Mouse (Mus musculus): Measurements from ENCODE around the gene Slc4a4. TPM values are rescaled to one million over a fixed set of nuclear protein-coding genes. Genes with fewer than 3 reads are reported as not detected.

Slc4a4 gene
- polyA plus RNA-seq, 1 experiment = 0.04 TPM

DNA sequence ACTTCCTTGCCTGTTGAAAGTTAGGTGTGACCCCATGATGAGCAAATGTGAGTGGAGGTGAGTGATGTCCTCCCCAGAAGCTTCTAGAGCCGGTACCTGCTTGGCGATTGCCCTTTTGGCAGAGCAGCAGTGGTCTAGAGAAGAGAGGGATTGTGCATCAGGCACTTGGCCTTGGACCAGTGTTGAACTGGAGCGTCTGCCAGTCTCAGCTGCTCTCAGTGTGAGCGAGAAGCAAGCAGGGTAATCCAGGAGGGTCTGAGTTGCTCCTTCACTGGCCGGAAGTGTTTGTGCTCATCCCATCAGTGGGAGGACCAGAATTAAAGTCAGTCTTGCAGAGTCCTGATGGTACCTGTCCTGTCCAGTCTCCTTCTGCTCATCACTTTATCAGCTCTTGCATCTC is 181.5 kb downstream of the Slc4a4 start:
- Histone ChIP-seq H3K79me2 (ENCODE audit: control insufficient read depth, insufficient read depth) (no peaks in the 10 kb centered on the region), H3ac (ENCODE audit: control insufficient read depth, insufficient read length) (no peak overlapping the region), H3K4me3 (no peak overlapping the region), H3K27me3 (ENCODE audit: control insufficient read depth, insufficient read depth, insufficient read length) (no peaks in the 10 kb centered on the region), H3K4me2 (ENCODE audit: low read depth) (no peak overlapping the region), H3K36me3 (ENCODE audit: control insufficient read depth, insufficient read depth) (no peaks in the 10 kb centered on the region)
- TF ChIP-seq MAX (IDR thresholded peaks at IDR 0.05; ENCODE audit: low read depth) = no peak
- no peak for TF ChIP-seq POLR2A (IDR thresholded peaks at IDR 0.05; ENCODE audit: insufficient read length, low read depth)
- no peak for TF ChIP-seq USF1 (IDR thresholded peaks at IDR 0.05; ENCODE audit: low read depth)
- TF ChIP-seq TCF12 (IDR thresholded peaks at IDR 0.05; ENCODE audit: insufficient read depth, poor library complexity, severe bottlenecking) = no peak
- TF ChIP-seq E2F4 (IDR thresholded peaks at IDR 0.05; ENCODE audit: insufficient read depth) = no peak
- TF ChIP-seq MYOD1 (IDR thresholded peaks at IDR 0.05; ENCODE audit: control insufficient read depth in 1 of 3, insufficient read length in 2 of 3, low read depth in 2 of 3) = no peak
- TF ChIP-seq MYOG (IDR thresholded peaks at IDR 0.05; ENCODE audit: control insufficient read depth in 1 of 3, insufficient read depth in 1 of 3, insufficient read length in 2 of 3, low read depth in 2 of 3) = no peak
- TF ChIP-seq CEBPB (IDR thresholded peaks at IDR 0.05; ENCODE audit: insufficient read depth, poor library complexity, severe bottlenecking) = no peak
- TF ChIP-seq SRF (IDR thresholded peaks at IDR 0.05; ENCODE audit: control insufficient read depth, insufficient read length, low read depth) = no peak
- no peak for TF ChIP-seq TCF3 (IDR thresholded peaks at IDR 0.05; ENCODE audit: insufficient read length, low read depth)
- no peak for TF ChIP-seq REST (IDR thresholded peaks at IDR 0.05; ENCODE audit: insufficient read depth, insufficient read length)
- no peak for TF ChIP-seq POLR2AphosphoS2 (IDR thresholded peaks at IDR 0.05; ENCODE audit: insufficient read length, low read depth)

GRCm38 (mm10) chr5:89070051-89070450 is 183.4 kb downstream of the Slc4a4 start:
- Histone ChIP-seq H3ac (ENCODE audit: control insufficient read depth, insufficient read length) (no peak overlapping the region), H3K4me2 (ENCODE audit: low read depth) (no peak overlapping the region), H3K36me3 (ENCODE audit: control insufficient read depth, insufficient read depth) (no peaks in the 10 kb centered on the region), H3K4me3 (no peak overlapping the region), H3K79me2 (ENCODE audit: control insufficient read depth, insufficient read depth) (no peaks in the 10 kb centered on the region), H3K27me3 (ENCODE audit: control insufficient read depth, insufficient read depth, insufficient read length) (no peaks in the 10 kb centered on the region)
- no peak for TF ChIP-seq POLR2AphosphoS2 (IDR thresholded peaks at IDR 0.05; ENCODE audit: insufficient read length, low read depth)

DNA sequence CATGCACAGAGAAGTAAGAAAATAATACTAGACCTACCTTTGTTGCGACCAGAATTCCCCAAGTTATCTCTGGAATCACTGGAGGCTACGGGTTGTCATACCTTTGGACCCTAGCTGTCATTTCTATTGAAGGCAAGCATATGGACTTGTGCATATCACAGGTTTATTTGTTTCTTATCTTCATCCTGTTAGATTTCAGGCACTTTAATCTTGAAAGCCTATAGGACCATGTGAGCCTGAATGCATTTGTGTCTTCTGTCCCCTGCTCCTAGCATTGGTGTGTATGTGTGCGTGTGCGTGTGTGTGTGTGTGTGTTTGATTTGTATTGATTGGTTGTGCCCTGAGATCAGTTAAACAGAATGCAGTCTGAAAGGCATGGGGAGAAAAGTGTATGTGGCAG is 185.3 kb downstream of the Slc4a4 start:
- Histone ChIP-seq H3K4me2 (ENCODE audit: low read depth) (no peak overlapping the region), H3ac (ENCODE audit: control insufficient read depth, insufficient read length) (no peak overlapping the region), H3K27me3 (ENCODE audit: control insufficient read depth, insufficient read depth, insufficient read length) (no peaks in the 10 kb centered on the region), H3K79me2 (ENCODE audit: control insufficient read depth, insufficient read depth) (no peaks in the 10 kb centered on the region), H3K4me3 (no peak overlapping the region), H3K36me3 (ENCODE audit: control insufficient read depth, insufficient read depth) (no peaks in the 10 kb centered on the region)
- TF ChIP-seq SRF (IDR thresholded peaks at IDR 0.05; ENCODE audit: control insufficient read depth, insufficient read length, low read depth) = no peak
- TF ChIP-seq POLR2AphosphoS2 (IDR thresholded peaks at IDR 0.05; ENCODE audit: insufficient read length, low read depth) = no peak
- no peak for TF ChIP-seq CEBPB (IDR thresholded peaks at IDR 0.05; ENCODE audit: insufficient read depth, poor library complexity, severe bottlenecking)
- TF ChIP-seq MYOG (IDR thresholded peaks at IDR 0.05; ENCODE audit: control insufficient read depth in 1 of 3, insufficient read depth in 1 of 3, insufficient read length in 2 of 3, low read depth in 2 of 3) = no peak
- no peak for TF ChIP-seq USF1 (IDR thresholded peaks at IDR 0.05; ENCODE audit: low read depth)
- TF ChIP-seq POLR2A (IDR thresholded peaks at IDR 0.05; ENCODE audit: insufficient read length, low read depth) = no peak
- no peak for TF ChIP-seq TCF12 (IDR thresholded peaks at IDR 0.05; ENCODE audit: insufficient read depth, poor library complexity, severe bottlenecking)
- TF ChIP-seq TCF3 (IDR thresholded peaks at IDR 0.05; ENCODE audit: insufficient read length, low read depth) = no peak
- TF ChIP-seq REST (IDR thresholded peaks at IDR 0.05; ENCODE audit: insufficient read depth, insufficient read length) = no peak

DNA sequence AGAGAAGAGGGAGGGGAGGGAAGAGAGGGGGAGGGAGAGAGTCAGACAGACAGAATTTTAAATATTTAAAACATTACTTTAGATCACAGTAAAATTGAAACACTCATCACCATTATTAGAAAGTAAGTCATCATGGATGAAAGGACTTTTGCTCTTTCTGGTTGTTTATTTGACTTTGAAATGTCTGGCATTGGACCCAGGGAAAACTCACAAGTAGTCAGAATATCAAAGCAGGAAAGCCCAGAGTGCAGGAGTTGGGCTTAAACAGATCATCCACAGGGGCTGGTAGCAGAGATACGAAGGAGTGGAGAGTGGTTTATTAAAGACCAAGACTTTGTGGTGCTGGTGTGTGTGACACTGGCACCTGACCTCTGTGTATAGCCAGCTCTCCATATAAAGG is 191.1 kb downstream of the Slc4a4 start:
- Histone ChIP-seq H3K4me2 (ENCODE audit: low read depth) (no peak overlapping the region), H3ac (ENCODE audit: control insufficient read depth, insufficient read length) (no peak overlapping the region), H3K4me3 (no peak overlapping the region), H3K79me2 (ENCODE audit: control insufficient read depth, insufficient read depth) (no peaks in the 10 kb centered on the region), H3K36me3 (ENCODE audit: control insufficient read depth, insufficient read depth) (no peaks in the 10 kb centered on the region), H3K27me3 (ENCODE audit: control insufficient read depth, insufficient read depth, insufficient read length) (no peaks in the 10 kb centered on the region)
- TF ChIP-seq CEBPB (IDR thresholded peaks at IDR 0.05; ENCODE audit: insufficient read depth, poor library complexity, severe bottlenecking) (no peak), TCF12 (IDR thresholded peaks at IDR 0.05; ENCODE audit: insufficient read depth, poor library complexity, severe bottlenecking) (no peak), TCF3 (IDR thresholded peaks at IDR 0.05; ENCODE audit: insufficient read length, low read depth) (no peak), POLR2A (IDR thresholded peaks at IDR 0.05; ENCODE audit: insufficient read length, low read depth) (no peak), MYOD1 (IDR thresholded peaks at IDR 0.05; ENCODE audit: control insufficient read depth in 1 of 3, insufficient read length in 2 of 3, low read depth in 2 of 3) (no peak), POLR2AphosphoS2 (IDR thresholded peaks at IDR 0.05; ENCODE audit: insufficient read length, low read depth) (no peak), E2F4 (IDR thresholded peaks at IDR 0.05; ENCODE audit: insufficient read depth) (no peak), MYOG (IDR thresholded peaks at IDR 0.05; ENCODE audit: control insufficient read depth in 1 of 3, insufficient read depth in 1 of 3, insufficient read length in 2 of 3, low read depth in 2 of 3) (no peak), USF1 (IDR thresholded peaks at IDR 0.05; ENCODE audit: low read depth) (no peak), REST (IDR thresholded peaks at IDR 0.05; ENCODE audit: insufficient read depth, insufficient read length) (no peak), SRF (IDR thresholded peaks at IDR 0.05; ENCODE audit: control insufficient read depth, insufficient read length, low read depth) (no peak), MAX (IDR thresholded peaks at IDR 0.05; ENCODE audit: low read depth) (no peak)

DNA sequence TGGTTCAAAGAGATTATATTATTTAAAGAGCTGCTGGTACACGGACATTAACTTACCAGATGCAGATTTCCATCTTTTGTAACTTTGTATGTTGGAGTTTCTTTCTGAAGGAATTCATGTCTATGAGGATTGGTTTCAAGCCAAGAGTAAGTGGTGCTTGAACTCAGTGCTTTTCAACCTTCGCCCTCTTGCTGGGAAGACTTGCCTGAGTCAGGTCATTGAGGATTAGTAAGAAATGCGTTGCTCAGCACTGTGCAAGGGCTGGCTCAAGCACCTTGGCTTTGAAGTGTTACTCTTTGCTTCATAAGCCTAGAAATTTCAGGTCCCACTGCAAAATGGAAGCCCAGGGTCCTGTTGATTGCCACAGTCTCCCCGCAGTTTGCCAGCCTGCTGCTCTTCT is 196.9 kb downstream of the Slc4a4 start:
- H3K4me2 ChIP-seq (ENCODE audit: low read depth) = no peak overlapping the region
- TF ChIP-seq TCF3 (IDR thresholded peaks at IDR 0.05; ENCODE audit: insufficient read length, low read depth) = no peak
- no peak for TF ChIP-seq E2F4 (IDR thresholded peaks at IDR 0.05; ENCODE audit: insufficient read depth)
- TF ChIP-seq MYOG (IDR thresholded peaks at IDR 0.05; ENCODE audit: control insufficient read depth in 1 of 3, insufficient read depth in 1 of 3, insufficient read length in 2 of 3, low read depth in 2 of 3) = no peak
- H3K4me3 ChIP-seq = no peak overlapping the region
- no peaks in the 10 kb centered on the region for H3K27me3 ChIP-seq (ENCODE audit: control insufficient read depth, insufficient read depth, insufficient read length)
- no peaks in the 10 kb centered on the region for H3K36me3 ChIP-seq (ENCODE audit: control insufficient read depth, insufficient read depth)
- H3K79me2 ChIP-seq (ENCODE audit: control insufficient read depth, insufficient read depth) = no peaks in the 10 kb centered on the region
- no peak overlapping the region for H3ac ChIP-seq (ENCODE audit: control insufficient read depth, insufficient read length)
